In genomic region chr1:64093018-64093417, GRCm38 (mm10) we compare ENCODE assay signal across 19 mouse cellular contexts.
"Had no signal": no experiment of that assay in that cellular context is flagged by ENCODE, and none has a peak within 500 bp of the region (broad histone marks: within the 10 kb centered on the region; RNA-seq: fewer than 3 reads in every experiment).

No protein-coding gene starts in this region.

- H3K9me3 ChIP-seq: limb, embryonic 10.5 days; limb, embryonic 13.5 days; liver, embryonic 12.5 days; liver, embryonic 15.5 days; lung, embryonic 15.5 days had no signal

- H3K4me2 ChIP-seq: limb, embryonic 13.5 days; liver, embryonic 12.5 days; liver, embryonic 15.5 days; lung, embryonic 15.5 days had no signal

- ATAC-seq: intestine, postnatal 0 days; liver, embryonic 12.5 days had no signal

- DNase-seq: layer of hippocampus, postnatal 36 days; liver; lung, adult 18-20 months; lung, postnatal 14 days; midbrain, embryonic 14.5 days; right cerebral cortex, postnatal 14 days; right cerebral cortex, postnatal 4 days; thymus, adult 2 months; thymus, postnatal 14 days; thymus, postnatal 4 days had no signal

- H3K27ac ChIP-seq: kidney, postnatal 0 days; limb, embryonic 10.5 days; limb, embryonic 13.5 days; liver, embryonic 12.5 days; liver, embryonic 15.5 days; lung, embryonic 15.5 days; macrophage; stomach, postnatal 0 days had no signal

- H3K36me3 ChIP-seq: limb, embryonic 10.5 days; limb, embryonic 13.5 days; liver, embryonic 12.5 days; liver, embryonic 15.5 days; lung, embryonic 15.5 days had no signal

- H3K4me3 ChIP-seq: limb, embryonic 10.5 days; limb, embryonic 13.5 days; liver, embryonic 12.5 days; liver, embryonic 15.5 days; lung, embryonic 15.5 days had no signal

- H3K9ac ChIP-seq: limb, embryonic 13.5 days; liver, embryonic 12.5 days; liver, embryonic 15.5 days; lung, embryonic 15.5 days had no signal

- H3K27me3 ChIP-seq: limb, embryonic 13.5 days; liver, embryonic 12.5 days; liver, embryonic 15.5 days; lung, embryonic 15.5 days had no signal
